Mouse (Mus musculus): Measurements from ENCODE around the gene Smarcd2. TPM values are rescaled to one million over a fixed set of nuclear protein-coding genes. Genes with fewer than 3 reads are reported as not detected.
A peak's percentile ranks its signal among the peaks of the same experiment; 100 is the strongest.

The Smarcd2 gene
- total and polyA plus RNA-seq, 2 experiments from 2014 or later = 9.5 to 16.9 TPM

GRCm38 (mm10) chr11:106271131-106271793 lies 1.5 kb downstream of the Smarcd2 start:
- Histone ChIP-seq H3K4me1 (ENCODE audit: insufficient read depth) (peaks cover 13% of the 10 kb centered on the region), H3K27me3 (ENCODE audit: insufficient read depth, low read length) (no peaks in the 10 kb centered on the region), H3K4me3 (ENCODE audit: low read depth, low read length) (peak overlapping the region; percentile 93), H3K27ac (ENCODE audit: low read depth, low read length) (peak overlapping the region; percentile 87; the same call in 1 of the 2 replicates), H3K9me3 (ENCODE audit: low read length) (no peaks in the 10 kb centered on the region), H3K4me2 (ENCODE audit: low read depth) (peak overlapping the region; percentile 75), H3K9ac (peak overlapping the region; percentile 81), H3K36me3 (ENCODE audit: insufficient read depth) (peaks cover 12% of the 10 kb centered on the region; the same call in 1 of the 2 replicates)
- DNase-seq = no peak
- WGBS = 36% methylated on average over 5 of the region's 5 CpGs
- peak; percentile 21 for TF ChIP-seq CTCF (IDR thresholded peaks at IDR 0.05; ENCODE audit: low read depth)
- ATAC-seq = no peak

- 68% methylated on average over 3 of the region's 3 CpGs for WGBS
- no peak for TF ChIP-seq CTCF (IDR thresholded peaks at IDR 0.05; ENCODE audit: low read depth)
- Histone ChIP-seq H3K9ac (no peak overlapping the region), H3K4me1 (ENCODE audit: insufficient read depth) (peaks cover 8% of the 10 kb centered on the region), H3K27ac (ENCODE audit: low read depth, low read length) (no peak overlapping the region), H3K4me2 (ENCODE audit: low read depth) (no peak overlapping the region), H3K27me3 (ENCODE audit: insufficient read depth, low read length) (no peaks in the 10 kb centered on the region), H3K9me3 (ENCODE audit: low read length) (no peaks in the 10 kb centered on the region), H3K36me3 (ENCODE audit: insufficient read depth) (peaks cover 34% of the 10 kb centered on the region), H3K4me3 (ENCODE audit: low read depth, low read length) (no peak overlapping the region)
- ATAC-seq (no peak), DNase-seq (no peak)
These were observed 3.7 kb downstream of the Smarcd2 start for GRCm38 (mm10) chr11:106269060-106269431.

GRCm38 (mm10) chr11:106268326-106269059 lies 4.3 kb downstream of the Smarcd2 start:
- TF ChIP-seq CTCF (IDR thresholded peaks at IDR 0.05; ENCODE audit: low read depth) = no peak
- Histone ChIP-seq H3K36me3 (ENCODE audit: insufficient read depth) (peaks cover 40% of the 10 kb centered on the region), H3K4me1 (ENCODE audit: insufficient read depth) (peaks cover 8% of the 10 kb centered on the region), H3K27me3 (ENCODE audit: insufficient read depth, low read length) (no peaks in the 10 kb centered on the region), H3K27ac (ENCODE audit: low read depth, low read length) (no peak overlapping the region), H3K9me3 (ENCODE audit: low read length) (no peaks in the 10 kb centered on the region), H3K4me2 (ENCODE audit: low read depth) (no peak overlapping the region), H3K4me3 (ENCODE audit: low read depth, low read length) (no peak overlapping the region), H3K9ac (no peak overlapping the region)
- no peak for DNase-seq
- no peak for ATAC-seq
- whole genome bisulfite sequencing = 68% methylated on average over 8 of the region's 8 CpGs

GRCm38 (mm10) chr11:106267871-106268270 lies 4.9 kb downstream of the Smarcd2 start:
- 80% methylated on average over 5 of the region's 5 CpGs for WGBS
- H3K9ac ChIP-seq = no peak overlapping the region

GRCm38 (mm10) chr11:106267311-106267852 lies 5.4 kb downstream of the Smarcd2 start:
- peaks cover 51% of the 10 kb centered on the region for H3K36me3 ChIP-seq (ENCODE audit: insufficient read depth)
- no peaks in the 10 kb centered on the region for H3K27me3 ChIP-seq (ENCODE audit: insufficient read depth, low read length)
- no peak for ATAC-seq
- TF ChIP-seq CTCF (IDR thresholded peaks at IDR 0.05; ENCODE audit: low read depth) = no peak
- H3K4me2 ChIP-seq (ENCODE audit: low read depth) = no peak overlapping the region
- H3K4me1 ChIP-seq (ENCODE audit: insufficient read depth) = peaks cover 8% of the 10 kb centered on the region
- peak overlapping the region; percentile 21; the same call in 1 of the 2 replicates for H3K27ac ChIP-seq (ENCODE audit: low read depth, low read length)
- no peaks in the 10 kb centered on the region for H3K9me3 ChIP-seq (ENCODE audit: low read length)
- DNase-seq = no peak
- WGBS = 72% methylated on average over 15 of the region's 15 CpGs
- 0 out of 2 replicates have a peak overlapping the region, but pooled peaks have one; percentile 18 for H3K9ac ChIP-seq
- no peak overlapping the region for H3K4me3 ChIP-seq (ENCODE audit: low read depth, low read length)

More at GRCm38 (mm10) chr11:106267871-106268270, 4.9 kb downstream of the Smarcd2 start:
- Histone ChIP-seq H3K4me3 (ENCODE audit: low read depth, low read length) (no peak overlapping the region), H3K36me3 (ENCODE audit: insufficient read depth) (peaks cover 46% of the 10 kb centered on the region), H3K4me2 (ENCODE audit: low read depth) (no peak overlapping the region), H3K9me3 (ENCODE audit: low read length) (no peaks in the 10 kb centered on the region), H3K27me3 (ENCODE audit: insufficient read depth, low read length) (no peaks in the 10 kb centered on the region), H3K27ac (ENCODE audit: low read depth, low read length) (peak overlapping the region; percentile 21; the same call in 1 of the 2 replicates), H3K4me1 (ENCODE audit: insufficient read depth) (peaks cover 8% of the 10 kb centered on the region)
- TF ChIP-seq CTCF (IDR thresholded peaks at IDR 0.05; ENCODE audit: low read depth) = no peak
- no peak for ATAC-seq
- DNase-seq = no peak

- TF ChIP-seq CTCF (IDR thresholded peaks at IDR 0.05; ENCODE audit: low read depth) = no peak
- Histone ChIP-seq H3K4me3 (ENCODE audit: low read depth, low read length) (no peak overlapping the region), H3K4me2 (ENCODE audit: low read depth) (no peak overlapping the region), H3K36me3 (ENCODE audit: insufficient read depth) (peaks cover 60% of the 10 kb centered on the region), H3K4me1 (ENCODE audit: insufficient read depth) (peaks cover 5% of the 10 kb centered on the region), H3K27me3 (ENCODE audit: insufficient read depth, low read length) (no peaks in the 10 kb centered on the region), H3K27ac (ENCODE audit: low read depth, low read length) (no peak overlapping the region), H3K9ac (no peak overlapping the region), H3K9me3 (ENCODE audit: low read length) (no peaks in the 10 kb centered on the region)
- ATAC-seq (no peak), DNase-seq (no peak)
- WGBS = 92% methylated on average over 10 of the region's 10 CpGs
These were observed 6.3 kb downstream of the Smarcd2 start for GRCm38 (mm10) chr11:106266431-106266830.

- TF ChIP-seq CTCF (IDR thresholded peaks at IDR 0.05; ENCODE audit: low read depth) = no peak
- no peak overlapping the region for H3K9ac ChIP-seq
- no peak for ATAC-seq
- H3K4me1 ChIP-seq (ENCODE audit: insufficient read depth) = no peaks in the 10 kb centered on the region
- no peaks in the 10 kb centered on the region for H3K27me3 ChIP-seq (ENCODE audit: insufficient read depth, low read length)
- H3K9me3 ChIP-seq (ENCODE audit: low read length) = no peaks in the 10 kb centered on the region
- no peak overlapping the region for H3K4me2 ChIP-seq (ENCODE audit: low read depth)
- no peak for DNase-seq
- no peak overlapping the region for H3K27ac ChIP-seq (ENCODE audit: low read depth, low read length)
- H3K4me3 ChIP-seq (ENCODE audit: low read depth, low read length) = no peak overlapping the region
- H3K36me3 ChIP-seq (ENCODE audit: insufficient read depth) = peaks cover 68% of the 10 kb centered on the region
- WGBS = 98% methylated on average over 4 of the region's 4 CpGs
These were observed 7.2 kb downstream of the Smarcd2 start for GRCm38 (mm10) chr11:106265570-106265969.
